Mouse (Mus musculus) common myeloid progenitor, adult 5-6 weeks (primary cell): Measurements from ENCODE around the gene Pheta1. TPM values are rescaled to one million over a fixed set of nuclear protein-coding genes. Genes with fewer than 3 reads are reported as not detected.
A peak's percentile ranks its signal among the peaks of the same experiment; 100 is the strongest.

Source experiments
- ATAC-seq: replicated peaks from 2 replicates; pipeline ENCODE4 v1.8.0; 2016; ENCODE audit warnings: low read depth, mild to moderate bottlenecking, moderate TSS enrichment, inconsistent platforms; ENCODE audit not compliant: poor library complexity, severe bottlenecking
- total RNA-seq: library from RNA; stranded (forward); fragments of 200-1000, 187-1606 nt; gene quantifications from 2 replicates; pipeline ENCODE4 v1.2.3, GENCODE M21; 2017

The Pheta1 gene
- total RNA-seq, 1 experiment from 2014 or later = 2.6 TPM

GRCm38 (mm10) chr5:121823668-121824067 lies 25.1 kb upstream of the Pheta1 start:
- ATAC-seq = no peak

- ATAC-seq = peak; percentile 77
Measured at GRCm38 (mm10) chr5:121824121-121824520, 24.7 kb upstream of the Pheta1 start.

GRCm38 (mm10) chr5:121825606-121826005 lies 23.2 kb upstream of the Pheta1 start:
- ATAC-seq = no peak

GRCm38 (mm10) chr5:121827876-121828275 lies 20.9 kb upstream of the Pheta1 start:
- no peak for ATAC-seq

- ATAC-seq = no peak
Measured at GRCm38 (mm10) chr5:121828491-121829432, 20.0 kb upstream of the Pheta1 start.

- ATAC-seq = no peak
Measured at GRCm38 (mm10) chr5:121831002-121831601, 17.7 kb upstream of the Pheta1 start.

GRCm38 (mm10) chr5:121832376-121833155 lies 16.2 kb upstream of the Pheta1 start:
- no peak for ATAC-seq

- ATAC-seq = no peak
Measured at GRCm38 (mm10) chr5:121833159-121833558, 15.6 kb upstream of the Pheta1 start.

- peak; percentile 12 for ATAC-seq
Measured at GRCm38 (mm10) chr5:121833572-121834240, 15.1 kb upstream of the Pheta1 start.

GRCm38 (mm10) chr5:121834241-121834606 lies 14.6 kb upstream of the Pheta1 start:
- ATAC-seq = no peak

- no peak for ATAC-seq
Measured at GRCm38 (mm10) chr5:121834991-121835747, 13.6 kb upstream of the Pheta1 start.

GRCm38 (mm10) chr5:121835949-121836691 lies 12.7 kb upstream of the Pheta1 start:
- ATAC-seq = peak; percentile 19; the same call in 1 of the 2 replicates

- ATAC-seq = peak; percentile 52
Measured at GRCm38 (mm10) chr5:121836692-121837415, 11.9 kb upstream of the Pheta1 start.

- ATAC-seq = no peak
Measured at GRCm38 (mm10) chr5:121837441-121838340, 11.1 kb upstream of the Pheta1 start, which contains the start of gene Sh2b3. Sh2b3 (minus strand) TSS chr5:121837646.

- peak; percentile 36 for ATAC-seq
Measured at GRCm38 (mm10) chr5:121838341-121839127, 10.2 kb upstream of the Pheta1 start.

- no peak for ATAC-seq
Measured at GRCm38 (mm10) chr5:121839128-121839473, 9.7 kb upstream of the Pheta1 start.
